Mouse (Mus musculus) intestine, embryonic 14.5 days (tissue): ENCODE measurements at regions not wholly inside any gene's neighbourhood (a gene's known extent, or its start where the extent isn't known, plus 50 kb on each side); places are given as distances from the start of the nearest gene placed in this dataset.
A peak's percentile ranks its signal among the peaks of the same experiment; 100 is the strongest.

Experiments used
- ATAC-seq: fragments of 200-750 bp; cut with Nextera tagmentation; replicated peaks from 2 replicates; pipeline ENCODE4 v1.8.0; 2017; ENCODE audit warnings: low read depth, moderate number of reproducible peaks, moderate TSS enrichment, moderate library complexity; ENCODE audit not compliant: low FRiP score, low TSS enrichment
- DNase-seq: peaks from one replicate; pipeline ENCODE4 v3.0.0-alpha.2; 2018; ENCODE audit warnings: low spot score
- H3K27ac ChIP-seq: fragments of 300-500 bp; sonication (generic); 2 replicates; pipeline ENCODE4 v1.5.1; 2014; ENCODE audit warnings: low read depth, mild to moderate bottlenecking, control low read depth
- H3K27me3 ChIP-seq: fragments of 300-500 bp; sonication (generic); replicated peaks from 2 replicates; pipeline ENCODE4 v1.6.1; 2014; ENCODE audit warnings: low read length, control low read depth; ENCODE audit not compliant: control insufficient read depth, insufficient read depth
- H3K36me3 ChIP-seq: fragments of 300-500 bp; sonication (generic); 2 replicates; pipeline ENCODE4 v1.6.1; 2014; ENCODE audit warnings: low read length, control low read depth; ENCODE audit not compliant: control insufficient read depth, insufficient read depth
- H3K4me1 ChIP-seq: fragments of 300-500 bp; sonication (generic); replicated peaks from 2 replicates; pipeline ENCODE4 v1.6.1; 2014; ENCODE audit warnings: low read length, control low read depth, mixed read lengths; ENCODE audit not compliant: control insufficient read depth, insufficient read depth
- H3K4me2 ChIP-seq: fragments of 300-500 bp; sonication (generic); 2 replicates; pipeline ENCODE4 v1.6.1; 2014; ENCODE audit warnings: low read length
- H3K4me3 ChIP-seq: fragments of 300-500 bp; sonication (generic); 2 replicates; pipeline ENCODE4 v1.5.1; 2014; ENCODE audit warnings: low read depth, low read length, control low read depth, mixed read lengths
- H3K9ac ChIP-seq: fragments of 300-500 bp; sonication (generic); 2 replicates; pipeline ENCODE4 v1.6.1; 2014; ENCODE audit warnings: mild to moderate bottlenecking, low read length
- H3K9me3 ChIP-seq: fragments of 300-500 bp; sonication (generic); 2 replicates; pipeline ENCODE4 v1.6.1; 2016; ENCODE audit warnings: low read length, control low read depth; ENCODE audit not compliant: control insufficient read depth
- WGBS: fragments of 180-500 bp; shearing (Covaris S2); extraction: QIAGEN DNeasy Blood & Tissue Kit; methylation state at CpG from one replicate; pipeline ENCODE4 v1.1.7; 2014; 5-methylcytosine and 5-hydroxymethylcytosine counted together

- Histone ChIP-seq H3K27me3 (no peaks in the 10 kb centered on the region), H3K9me3 (no peaks in the 10 kb centered on the region), H3K36me3 (no peaks in the 10 kb centered on the region), H3K4me1 (no peaks in the 10 kb centered on the region), H3K4me3 (no peak overlapping the region), H3K4me2 (no peak overlapping the region), H3K9ac (no peak overlapping the region), H3K27ac (no peak overlapping the region)
- WGBS, result 87% methylated on average over 9 of the region's 9 CpGs
- DNase-seq (no peak), ATAC-seq (no peak)
These were observed 98.7 kb upstream of the Arhgap21 start for GRCm38 (mm10) chr2:21067292-21067850.

DNA sequence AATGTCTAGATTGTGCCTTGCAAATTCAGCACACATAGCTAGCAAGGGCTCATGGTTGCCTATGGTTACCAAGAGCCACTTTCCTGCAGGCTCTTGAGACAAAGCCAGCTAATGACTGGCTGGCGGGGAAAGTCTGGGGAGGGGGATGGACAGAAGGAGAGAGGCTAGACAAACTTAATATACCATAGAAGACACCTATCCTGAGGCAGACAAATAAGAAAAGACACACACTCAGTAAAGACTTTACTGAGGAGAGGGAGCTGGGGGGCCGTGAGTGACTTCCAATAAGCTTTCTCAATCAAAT is 91.6 kb upstream of the Arhgap21 start:
- H3K4me1 ChIP-seq, result no peaks in the 10 kb centered on the region
- no peaks in the 10 kb centered on the region; the same call in 1 of the 2 replicates for H3K9me3 ChIP-seq
- no peak overlapping the region for H3K4me2 ChIP-seq
- H3K9ac ChIP-seq, result no peak overlapping the region
- H3K36me3 ChIP-seq, result no peaks in the 10 kb centered on the region
- no peak for ATAC-seq
- H3K27ac ChIP-seq, result no peak overlapping the region
- WGBS, result 75% methylated on average over 2 of the region's 2 CpGs
- H3K4me3 ChIP-seq, result no peak overlapping the region
- no peaks in the 10 kb centered on the region for H3K27me3 ChIP-seq
- DNase-seq, result no peak

DNA sequence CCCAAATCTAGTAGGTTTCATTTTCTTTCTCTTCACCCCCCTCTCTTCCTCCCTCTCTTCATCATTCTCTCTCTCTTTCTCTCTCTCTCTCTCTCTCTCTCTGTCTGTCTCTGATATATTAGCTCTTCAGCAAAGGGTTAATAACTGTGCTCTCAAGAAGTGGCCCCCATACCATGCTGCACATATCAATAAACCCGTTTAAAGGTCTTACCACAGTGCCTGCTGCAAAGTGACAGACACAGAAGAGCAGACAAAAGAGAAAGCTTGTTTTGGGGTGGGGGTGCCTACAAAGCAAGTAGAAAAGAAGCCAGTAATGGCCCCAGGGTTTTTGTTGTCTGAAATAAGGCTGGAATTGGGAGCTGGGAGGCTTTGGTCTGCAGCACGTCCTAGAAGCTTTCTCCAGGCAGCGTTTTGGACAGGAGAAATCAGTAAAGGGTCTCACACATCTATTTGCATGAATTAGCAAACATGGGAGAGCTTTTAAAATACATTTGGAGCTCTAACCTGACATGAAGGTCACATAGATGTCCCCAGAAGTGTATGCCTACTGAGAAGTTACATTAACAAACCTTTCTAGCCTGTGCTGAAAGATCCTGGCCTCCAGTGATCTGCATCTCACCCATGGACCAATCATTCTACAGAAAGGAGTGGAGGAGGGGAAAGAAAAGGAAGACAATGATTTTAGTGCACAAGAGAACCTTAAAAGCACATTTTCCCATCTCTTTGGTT is 91.1 kb upstream of the Arhgap21 start:
- H3K9ac ChIP-seq, result no peak overlapping the region
- H3K27me3 ChIP-seq, result no peaks in the 10 kb centered on the region
- WGBS, result 35% methylated on average over 3 of the region's 3 CpGs
- no peak for DNase-seq
- H3K4me2 ChIP-seq, result no peak overlapping the region
- H3K4me1 ChIP-seq, result no peaks in the 10 kb centered on the region
- no peak overlapping the region for H3K27ac ChIP-seq
- no peaks in the 10 kb centered on the region; the same call in 1 of the 2 replicates for H3K9me3 ChIP-seq
- H3K4me3 ChIP-seq, result no peak overlapping the region
- no peak for ATAC-seq
- H3K36me3 ChIP-seq, result no peaks in the 10 kb centered on the region

GRCm38 (mm10) chr2:21058940-21059339 is 90.3 kb upstream of the Arhgap21 start:
- 88% methylated on average over 3 of the region's 3 CpGs for WGBS

GRCm38 (mm10) chr2:21056450-21057210 is 87.9 kb upstream of the Arhgap21 start:
- Histone ChIP-seq H3K4me1 (no peaks in the 10 kb centered on the region), H3K36me3 (no peaks in the 10 kb centered on the region), H3K27me3 (no peaks in the 10 kb centered on the region), H3K4me2 (no peak overlapping the region), H3K9ac (no peak overlapping the region), H3K4me3 (no peak overlapping the region), H3K9me3 (no peaks in the 10 kb centered on the region; the same call in 1 of the 2 replicates), H3K27ac (no peak overlapping the region)
- 69% methylated on average over 5 of the region's 5 CpGs for whole genome bisulfite sequencing
- ATAC-seq, result no peak
- DNase-seq, result peak; percentile 33

More at GRCm38 (mm10) chr2:21058940-21059339, 90.3 kb upstream of the Arhgap21 start:
- Histone ChIP-seq H3K4me3 (no peak overlapping the region), H3K27ac (no peak overlapping the region), H3K27me3 (no peaks in the 10 kb centered on the region), H3K4me2 (no peak overlapping the region), H3K9ac (no peak overlapping the region), H3K36me3 (no peaks in the 10 kb centered on the region), H3K9me3 (no peaks in the 10 kb centered on the region; the same call in 1 of the 2 replicates), H3K4me1 (no peaks in the 10 kb centered on the region)
- ATAC-seq (no peak), DNase-seq (no peak)

DNA sequence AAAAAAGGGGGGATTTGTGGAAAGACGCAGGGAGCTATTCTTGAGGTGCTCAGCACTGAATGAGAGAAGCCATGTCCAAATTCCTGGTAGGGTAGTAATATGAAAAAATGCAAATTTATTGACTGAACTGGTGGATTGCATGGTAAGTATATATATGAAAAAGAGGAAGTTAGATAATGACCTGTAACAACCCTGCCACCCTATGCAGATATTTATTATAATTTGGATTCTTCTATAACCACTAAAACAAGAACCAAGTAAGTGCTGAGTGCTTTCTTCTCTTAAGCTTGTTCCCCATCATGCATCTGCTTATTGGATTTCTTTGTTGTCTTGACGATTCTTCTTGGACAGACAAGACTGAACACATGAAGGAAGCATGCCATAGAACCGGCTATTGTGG is 86.7 kb upstream of the Arhgap21 start:
- 97% methylated on average over 3 of the region's 3 CpGs for WGBS

DNA sequence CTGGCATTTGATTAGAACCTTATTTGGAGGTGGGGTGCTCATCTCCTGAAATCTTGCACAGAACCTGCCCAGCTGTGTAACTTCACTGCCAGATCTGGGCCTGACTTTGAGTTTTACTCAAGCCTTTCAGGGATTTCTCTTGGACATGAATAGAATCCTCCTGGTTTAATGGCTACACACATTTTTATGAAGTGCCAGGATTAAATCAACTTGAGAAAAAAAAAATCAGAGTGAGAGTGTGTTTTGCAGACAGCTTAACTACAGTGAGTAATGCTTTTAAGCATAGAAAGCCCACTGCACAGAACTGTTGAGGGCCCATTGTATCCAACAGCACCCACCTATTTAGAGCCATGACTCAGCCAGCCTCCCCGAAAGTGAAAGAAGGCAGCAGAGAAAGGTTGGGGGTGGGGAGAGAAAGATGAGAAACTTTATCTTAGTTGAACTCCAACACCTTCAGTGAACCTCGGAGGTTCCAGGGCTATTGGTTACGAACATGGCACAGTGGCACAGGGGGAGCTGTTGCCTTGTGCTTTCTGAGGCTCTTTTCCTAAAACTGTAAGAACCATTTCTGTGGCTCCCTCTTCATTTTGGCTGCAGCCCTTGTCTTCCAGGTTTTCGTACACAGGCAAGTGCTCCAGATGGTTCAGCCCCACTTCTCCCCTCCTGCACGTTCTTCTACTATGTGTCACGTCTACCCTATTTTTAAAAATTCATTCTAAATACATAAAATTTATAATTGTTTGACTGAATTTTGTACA is 85.8 kb upstream of the Arhgap21 start:
- no peak overlapping the region for H3K4me3 ChIP-seq
- DNase-seq (peak; percentile 6), ATAC-seq (no peak)
- no peak overlapping the region for H3K27ac ChIP-seq
- no peaks in the 10 kb centered on the region for H3K4me1 ChIP-seq
- no peaks in the 10 kb centered on the region for H3K9me3 ChIP-seq
- H3K9ac ChIP-seq, result no peak overlapping the region
- no peaks in the 10 kb centered on the region for H3K27me3 ChIP-seq
- no peaks in the 10 kb centered on the region for H3K36me3 ChIP-seq
- no peak overlapping the region for H3K4me2 ChIP-seq
- 74% methylated on average over 6 of the region's 6 CpGs for WGBS

More for the DNA sequence above, 86.7 kb upstream of the Arhgap21 start:
- Histone ChIP-seq H3K9me3 (no peaks in the 10 kb centered on the region), H3K4me3 (no peak overlapping the region), H3K27ac (no peak overlapping the region), H3K4me2 (no peak overlapping the region), H3K4me1 (no peaks in the 10 kb centered on the region), H3K36me3 (no peaks in the 10 kb centered on the region), H3K9ac (no peak overlapping the region), H3K27me3 (no peaks in the 10 kb centered on the region)
- peak; percentile 7 for DNase-seq
- no peak for ATAC-seq

DNA sequence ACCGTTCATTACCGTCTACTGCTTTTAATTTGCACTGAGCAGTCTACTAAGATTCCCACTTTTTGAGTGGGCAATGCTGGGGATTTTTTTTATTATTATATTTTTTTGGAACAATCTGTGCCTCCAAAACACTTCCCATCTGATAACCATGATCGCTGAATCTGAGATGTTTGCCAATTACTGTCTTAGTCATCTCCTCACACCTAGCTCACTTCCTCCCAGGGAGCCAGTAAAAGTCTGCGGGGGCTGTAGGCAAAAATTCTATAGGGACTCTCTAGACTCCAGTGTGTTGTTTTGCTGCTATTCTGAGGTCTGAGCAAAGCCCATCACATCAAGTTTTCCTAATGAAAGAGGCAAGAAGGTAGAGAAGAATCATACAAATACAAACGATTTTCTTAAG is 84.9 kb upstream of the Arhgap21 start:
- 81% methylated on average over 5 of the region's 5 CpGs for WGBS
- no peaks in the 10 kb centered on the region for H3K27me3 ChIP-seq
- ATAC-seq, result no peak

More for the DNA sequence above, 84.9 kb upstream of the Arhgap21 start:
- no peak overlapping the region for H3K4me3 ChIP-seq
- H3K4me2 ChIP-seq, result no peak overlapping the region
- no peak overlapping the region for H3K27ac ChIP-seq
- H3K36me3 ChIP-seq, result no peaks in the 10 kb centered on the region
- H3K4me1 ChIP-seq, result no peaks in the 10 kb centered on the region
- H3K9me3 ChIP-seq, result no peaks in the 10 kb centered on the region
- H3K9ac ChIP-seq, result no peak overlapping the region
- peak; percentile 3 for DNase-seq
